Mouse (Mus musculus) adrenal gland (tissue): ENCODE data around the gene Aldoc.

Source experiments
- intact Hi-C: fragments of 180-260 bp; cut with DNase I; formaldehyde crosslinking; loops from one replicate; pipeline ENCODE4 v1.15.1; 2025

Aldoc gene

GRCm38 (mm10) chr11:78358330-78359007, 35.7 kb downstream of the Aldoc start:
- intact Hi-C loops: loop anchor here (5.0 kb wide), 1 partner anchor 94 kb away; no protein-coding TSS in a partner anchor

- intact Hi-C loops: loop anchor here (1.0 kb wide), 1 partner anchor 37 kb away; no protein-coding TSS in a partner anchor
Measured at GRCm38 (mm10) chr11:78360125-78360788, 37.5 kb downstream of the Aldoc start.

- intact Hi-C loops: loop anchor here (1.0 kb wide), 1 partner anchor 37 kb away; no protein-coding TSS in a partner anchor
Measured at GRCm38 (mm10) chr11:78360789-78361131, 38.0 kb downstream of the Aldoc start.

GRCm38 (mm10) chr11:78363309-78364007, 40.7 kb downstream of the Aldoc start:
- intact Hi-C loops: no loop called here

GRCm38 (mm10) chr11:78364103-78364502, 41.3 kb downstream of the Aldoc start:
- intact Hi-C loops: no loop called here

- intact Hi-C loops: no loop called here
Measured at GRCm38 (mm10) chr11:78367456-78368225, 44.9 kb downstream of the Aldoc start.

GRCm38 (mm10) chr11:78370389-78370788, 47.6 kb downstream of the Aldoc start:
- intact Hi-C loops: no loop called here

- intact Hi-C loops: no loop called here
Measured at GRCm38 (mm10) chr11:78371711-78372110, 48.9 kb downstream of the Aldoc start.

- intact Hi-C loops: no loop called here
Measured at GRCm38 (mm10) chr11:78372166-78372565, 49.4 kb downstream of the Aldoc start.

GRCm38 (mm10) chr11:78372610-78373009, 49.8 kb downstream of the Aldoc start:
- intact Hi-C loops: no loop called here

- intact Hi-C loops: no loop called here
Measured at GRCm38 (mm10) chr11:78374147-78374546, 51.4 kb downstream of the Aldoc start.
